Mouse (Mus musculus) CH12.LX (cell line): ENCODE data around the gene Lmna. TPM values are rescaled to one million over a fixed set of nuclear protein-coding genes. Genes with fewer than 3 reads are reported as not detected.

Experiments used
- DNase-seq: peaks from one replicate; pipeline ENCODE4 v3.0.0-alpha.2; 2013; ENCODE audit errors: extremely low read depth
- H3K27ac ChIP-seq: 2 replicates; pipeline ENCODE4 v1.5.1; 2012; ENCODE audit warnings: low read depth, mild to moderate bottlenecking, control low read depth, moderate library complexity; ENCODE audit not compliant: insufficient read depth
- H3K27me3 ChIP-seq: replicated peaks from 2 replicates; pipeline ENCODE3; 2012; ENCODE audit warnings: inconsistent platforms
- H3K36me3 ChIP-seq, 2 experiments: replicated peaks in 1 of 2; 2 replicates each; pipeline versions ENCODE3 to v1.6.1; 2012; ENCODE audit warnings: inconsistent platforms in 1 of 2, low read length in 1 of 2, mild to moderate bottlenecking in 1 of 2, mixed read lengths in 1 of 2, moderate library complexity in 1 of 2; ENCODE audit not compliant: control insufficient read depth in 1 of 2, insufficient read depth in 1 of 2
- H3K4me1 ChIP-seq, 2 experiments: 2 replicates each; pipeline ENCODE4 v1.6.1; 2012; ENCODE audit warnings: inconsistent platforms in 1 of 2, moderate library complexity in 1 of 2; ENCODE audit not compliant: insufficient read depth in 2 of 2, control insufficient read depth in 1 of 2
- H3K4me2 ChIP-seq: 2 replicates; pipeline ENCODE4 v1.6.1; 2012; ENCODE audit warnings: low read depth, mild to moderate bottlenecking, control low read depth; ENCODE audit not compliant: poor library complexity, insufficient read depth, severe bottlenecking
- H3K4me3 ChIP-seq, 3 experiments: fragments of 150-350 bp in 1 of 3; sonication (generic) in 1 of 3; replicated peaks in 1 of 3; 2 replicates each; pipeline versions ENCODE3 to v1.5.1; 2011 to 2012; ENCODE audit warnings: low read depth in 2 of 3, low read length in 2 of 3, mild to moderate bottlenecking in 2 of 3, moderate library complexity in 2 of 3, control low read depth in 1 of 3, improper control_type of control experiment in 1 of 3, inconsistent platforms in 1 of 3, mixed read lengths in 1 of 3; ENCODE audit not compliant: poor library complexity in 1 of 3
- H3K79me2 ChIP-seq: replicated peaks from 2 replicates; pipeline ENCODE4 v1.6.1; 2012; ENCODE audit warnings: mild to moderate bottlenecking, moderate library complexity; ENCODE audit not compliant: control insufficient read depth, poor library complexity, insufficient read depth, severe bottlenecking; ENCODE audit errors: extremely low read depth
- H3K9ac ChIP-seq: 2 replicates; pipeline ENCODE4 v1.6.1; 2012; ENCODE audit warnings: low read depth, mild to moderate bottlenecking, control low read depth, moderate library complexity; ENCODE audit not compliant: insufficient read depth
- H3K9me3 ChIP-seq: replicated peaks from 2 replicates; pipeline ENCODE3; 2012; ENCODE audit warnings: low read length, inconsistent platforms, mixed read lengths
- BHLHE40 ChIP-seq: IDR thresholded peaks from 2 replicates; pipeline ENCODE4 v1.6.1; 2011; ENCODE audit warnings: mild to moderate bottlenecking, low read depth, low read length, improper control_type of control experiment
- EP300 ChIP-seq: IDR thresholded peaks from 2 replicates; pipeline ENCODE4 v1.6.1; 2011; ENCODE audit warnings: low read length, improper control_type of control experiment
- ETS1 ChIP-seq: conservative IDR thresholded peaks from 2 replicates; pipeline ENCODE4 v1.6.1; 2012; ENCODE audit warnings: low read depth, mild to moderate bottlenecking, inconsistent platforms, low read length, improper control_type of control experiment, moderate library complexity
- JUN ChIP-seq: IDR thresholded peaks from 2 replicates; pipeline ENCODE4 v1.6.1; 2011; ENCODE audit warnings: low read depth, mild to moderate bottlenecking, low read length, improper control_type of control experiment, moderate library complexity; ENCODE audit not compliant: insufficient read depth
- JUND ChIP-seq: conservative IDR thresholded peaks from 2 replicates; pipeline ENCODE4 v1.6.1; 2011; ENCODE audit warnings: low read depth, low read length, improper control_type of control experiment
- KAT2A ChIP-seq: IDR thresholded peaks from 2 replicates; pipeline ENCODE4 v1.6.1; 2012; ENCODE audit warnings: low read length, improper control_type of control experiment, inconsistent platforms; ENCODE audit not compliant: insufficient replicate concordance
- MAFK ChIP-seq: IDR thresholded peaks from 2 replicates; pipeline ENCODE4 v1.6.1; 2011; ENCODE audit warnings: low read length, improper control_type of control experiment; ENCODE audit not compliant: insufficient replicate concordance
- MAZ ChIP-seq: IDR thresholded peaks from 2 replicates; pipeline ENCODE4 v1.6.1; 2012; ENCODE audit warnings: low read depth, mild to moderate bottlenecking, inconsistent platforms, low read length, improper control_type of control experiment, moderate library complexity
- MEF2A ChIP-seq: IDR thresholded peaks from 2 replicates; pipeline ENCODE4 v1.6.1; 2014; ENCODE audit warnings: low read depth, mild to moderate bottlenecking, inconsistent platforms, low read length, improper control_type of control experiment, borderline replicate concordance
- PAX5 ChIP-seq: IDR thresholded peaks from 2 replicates; pipeline ENCODE4 v1.6.1; 2012; ENCODE audit warnings: low read length, inconsistent platforms, mixed read lengths
- POLR2A ChIP-seq: IDR thresholded peaks from 2 replicates; pipeline ENCODE4 v1.6.1; 2011; ENCODE audit warnings: low read depth, mild to moderate bottlenecking, improper control_type of control experiment, low read length
- SMC3 ChIP-seq: IDR thresholded peaks from 2 replicates; pipeline ENCODE4 v1.6.1; 2011; ENCODE audit warnings: low read depth, low read length, improper control_type of control experiment
- TBP ChIP-seq: conservative IDR thresholded peaks from 2 replicates; pipeline ENCODE4 v1.6.1; 2011; ENCODE audit warnings: low read depth, low read length, improper control_type of control experiment
- UBTF ChIP-seq: IDR thresholded peaks from 2 replicates; pipeline ENCODE4 v1.6.1; 2012; ENCODE audit warnings: low read depth, mild to moderate bottlenecking, inconsistent platforms, low read length, improper control_type of control experiment, moderate library complexity
- ZC3H11A ChIP-seq: IDR thresholded peaks from 2 replicates; pipeline ENCODE4 v1.6.1; 2012; ENCODE audit warnings: low read depth, mild to moderate bottlenecking, inconsistent platforms, low read length, improper control_type of control experiment
- ZMIZ1 ChIP-seq: IDR thresholded peaks from 2 replicates; pipeline ENCODE4 v1.6.1; 2012; ENCODE audit warnings: low read depth, mild to moderate bottlenecking, inconsistent platforms, low read length, improper control_type of control experiment
- dilution Hi-C: fragments of 300-500 bp; cut with MboI; formaldehyde crosslinking; loops from 2 replicates; pipeline ENCODE4 v1.14.3; 2020; ENCODE audit warnings: low sequenced_read_pairs; ENCODE audit not compliant: extremely low pct_unique_long_range_greater_than_20kb, extremely low pct_ligation_motif_present
- in situ Hi-C: fragments of 300-500 bp; cut with MboI; formaldehyde crosslinking; loops from 3 replicates; pipeline ENCODE4 v1.14.3; 2019; ENCODE audit warnings: low sequenced_read_pairs, low pct_ligation_motif_present, low pct_unique_long_range_greater_than_20kb, mixed read lengths
- polyA plus RNA-seq: library from polyadenylated mRNA; unstranded; fragments of >175 nt; gene quantifications from 2 replicates; pipeline ENCODE4 v1.2.1, GENCODE M21; 2012; ENCODE audit warnings: low read depth; ENCODE audit not compliant: insufficient read length
- total RNA-seq, 2 experiments: library from RNA; depleted of rRNA; stranded (reverse); fragments of 300-350 nt in 1 of 2; fragments of >200 nt in 1 of 2; gene quantifications; 2 replicates each; pipeline ENCODE4 v1.2.3; 2012 to 2014

Gene Lmna
- total and polyA plus RNA-seq, 3 experiments = 16.1 to 67.7 (median 17.2) TPM

GRCm38 (mm10) chr3:88486043-88486442 is 23.7 kb downstream of the Lmna start:
- H3K4me3 ChIP-seq = no peak overlapping the region
- no peaks in the 10 kb centered on the region for H3K9me3 ChIP-seq
- H3K4me1 ChIP-seq = peaks cover 21 to 31% of the 10 kb centered on the region in 2 experiments
- no peak overlapping the region for H3K9ac ChIP-seq
- peaks cover 34 to 55% of the 10 kb centered on the region in 2 experiments for H3K36me3 ChIP-seq
- H3K79me2 ChIP-seq = no peaks in the 10 kb centered on the region
- dilution Hi-C loops (no loop called here), in situ Hi-C loops (loop anchor here (5.0 kb wide), 1 partner anchor 36 kb away; no protein-coding TSS in a partner anchor)
- no peak for DNase-seq
- H3K27me3 ChIP-seq = peaks cover 8% of the 10 kb centered on the region
- no peak overlapping the region for H3K4me2 ChIP-seq
- no peak for TF ChIP-seq PAX5
- no peak for TF ChIP-seq SMC3
- TF ChIP-seq MAZ = no peak
- no peak for TF ChIP-seq MEF2A
- TF ChIP-seq TBP = no peak
- no peak overlapping the region for H3K27ac ChIP-seq

- Histone ChIP-seq H3K9me3 (no peaks in the 10 kb centered on the region), H3K4me3 (no peak overlapping the region), H3K27me3 (peaks cover 11% of the 10 kb centered on the region), H3K36me3 (peaks cover 34 to 55% of the 10 kb centered on the region in 2 experiments), H3K79me2 (no peaks in the 10 kb centered on the region), H3K4me1 (peaks cover 11 to 18% of the 10 kb centered on the region in 2 experiments), H3K9ac (no peak overlapping the region), H3K27ac (no peak overlapping the region), H3K4me2 (no peak overlapping the region)
- in situ Hi-C loops = loop anchor here (5.0 kb wide), 1 partner anchor 38 kb away; no protein-coding TSS in a partner anchor
- dilution Hi-C loops = no loop called here
- TF ChIP-seq MAFK = no peak
- TF ChIP-seq ZMIZ1 = no peak
- no peak for TF ChIP-seq JUND
- no peak for TF ChIP-seq ZC3H11A
- TF ChIP-seq JUN = no peak
- no peak for TF ChIP-seq MAZ
- no peak for TF ChIP-seq TBP
- TF ChIP-seq BHLHE40 = no peak
- TF ChIP-seq EP300 = no peak
- TF ChIP-seq ETS1 = no peak
- TF ChIP-seq UBTF = no peak
- no peak for TF ChIP-seq POLR2A
- no peak for TF ChIP-seq KAT2A
- TF ChIP-seq PAX5 = no peak
- no peak for DNase-seq
These were observed 25.0 kb downstream of the Lmna start for GRCm38 (mm10) chr3:88484597-88485316.
